Mouse (Mus musculus) 3T3-L1 (cell line): ENCODE results near the gene Plcb1.

ENCODE experiments used
- DNase-seq: peaks from one replicate; pipeline ENCODE4 v3.0.0-alpha.2; 2015; ENCODE audit warnings: low read depth, low spot score

The Plcb1 gene

DNA sequence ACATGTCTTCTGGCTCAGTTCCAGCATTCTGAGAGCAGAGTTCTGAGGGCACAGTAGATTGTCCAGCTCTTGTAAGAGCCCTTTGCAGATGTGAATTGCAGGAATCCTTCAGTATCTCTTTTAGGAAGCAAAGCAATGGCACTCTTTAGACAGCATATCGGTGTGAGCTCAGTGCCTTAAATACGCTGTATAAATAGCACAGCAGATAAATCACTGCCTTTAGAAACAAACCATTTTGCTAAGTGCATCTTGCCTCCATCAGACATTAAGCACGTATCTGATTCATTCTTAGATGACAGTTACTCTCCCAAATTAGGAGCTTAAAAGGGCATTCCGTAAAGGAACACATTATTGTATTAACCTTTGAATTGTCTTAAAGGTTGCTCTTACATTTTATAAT, 416.5 kb downstream of the Plcb1 start:
- no peak for DNase-seq

DNA sequence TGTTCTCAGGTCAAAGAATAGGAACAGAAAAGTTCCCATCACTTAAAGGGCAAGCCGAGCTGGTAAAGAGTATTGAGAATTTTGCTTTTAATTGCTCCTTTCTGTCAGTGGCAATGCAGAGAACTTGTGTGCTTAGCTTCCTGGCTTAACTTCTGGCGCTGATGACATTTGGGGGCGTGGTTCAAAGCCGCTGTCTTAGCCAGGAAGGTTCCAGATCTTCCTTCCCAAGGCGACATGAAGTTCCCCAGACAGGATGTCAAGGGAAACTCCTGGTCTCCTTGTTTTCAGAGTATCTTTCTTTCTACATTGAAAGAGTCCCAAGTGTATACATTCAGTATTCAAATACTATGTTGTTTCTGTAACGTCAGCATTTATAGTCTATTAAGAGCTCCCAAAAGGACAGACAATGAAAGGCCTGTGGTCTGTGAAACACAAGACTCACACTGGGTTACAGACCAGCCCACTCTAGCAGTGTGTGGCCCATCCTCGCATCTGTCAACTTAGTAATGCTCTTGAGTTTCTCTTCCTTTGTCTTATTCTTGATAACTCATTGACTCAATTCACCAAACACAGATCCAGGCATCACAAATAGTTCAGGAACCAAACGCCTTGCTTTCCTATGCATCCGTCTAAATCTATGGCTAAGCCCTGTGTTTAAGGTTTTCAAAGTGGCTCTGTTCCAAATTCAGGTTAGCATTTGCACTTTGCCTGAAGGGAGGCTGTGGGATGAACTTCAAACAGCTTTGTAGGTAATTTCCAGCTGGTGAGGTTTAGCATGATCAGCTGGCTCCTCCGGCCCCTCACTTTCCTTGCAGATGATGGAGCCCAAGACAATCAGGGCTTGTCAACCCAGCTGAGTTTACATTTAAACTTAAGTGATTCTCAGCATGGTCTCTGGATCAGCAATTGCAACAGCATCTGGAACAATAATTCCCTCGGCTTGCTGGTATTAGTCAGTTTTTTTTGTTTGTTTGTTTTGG, 418.6 kb downstream of the Plcb1 start:
- no peak for DNase-seq

DNA sequence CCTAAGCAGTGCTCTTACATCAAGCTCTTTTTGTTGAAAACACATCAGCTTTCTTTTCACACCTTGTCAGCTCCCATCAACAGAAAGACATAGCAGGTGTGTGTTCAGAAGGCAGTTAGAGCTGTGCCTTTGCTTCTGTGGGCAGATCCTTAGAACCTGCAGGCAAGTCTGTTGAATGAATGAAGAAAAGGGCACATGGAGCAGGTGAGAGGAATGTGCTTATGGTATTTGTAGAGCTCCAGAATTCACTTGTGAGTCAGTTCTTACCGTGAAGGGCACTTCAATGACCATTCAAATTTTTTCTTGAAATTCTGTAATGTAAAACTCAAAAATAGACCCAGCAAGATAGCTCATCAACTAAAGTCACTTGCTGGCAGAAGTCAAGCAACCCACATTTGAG, 423.0 kb downstream of the Plcb1 start:
- DNase-seq, result no peak

DNA sequence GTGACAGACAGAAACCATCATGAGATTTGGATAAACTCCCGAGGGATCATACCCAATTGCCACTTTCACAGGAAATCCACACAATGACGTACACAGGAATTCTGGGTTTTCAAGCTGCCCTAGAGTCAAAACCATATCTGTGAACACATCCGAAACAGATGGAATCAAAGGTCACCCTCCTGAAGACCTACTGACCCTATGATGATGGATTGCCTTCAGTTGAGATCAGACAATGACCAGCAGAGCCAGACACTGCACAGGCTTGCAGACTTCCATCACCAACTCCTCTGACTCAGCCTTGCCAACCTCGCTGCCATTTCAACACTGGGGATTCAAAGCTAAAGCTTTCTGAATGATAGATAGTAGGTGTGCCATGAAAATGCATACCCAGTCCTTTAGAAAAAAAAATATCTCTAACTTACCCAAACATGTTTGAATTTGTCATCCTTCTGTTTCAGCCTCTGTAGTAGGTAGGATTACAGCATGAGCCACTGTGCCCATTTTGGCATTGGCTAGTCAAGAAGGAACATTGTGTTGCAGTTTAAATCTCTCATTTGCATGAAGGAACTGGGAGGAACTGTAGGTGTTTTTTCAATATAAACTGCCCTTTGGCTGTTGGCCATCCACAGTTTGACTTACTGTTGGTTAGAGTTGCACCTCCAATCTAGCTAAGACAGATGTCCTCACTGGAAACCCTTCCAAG, 429.0 kb downstream of the Plcb1 start:
- DNase-seq, result no peak

DNA sequence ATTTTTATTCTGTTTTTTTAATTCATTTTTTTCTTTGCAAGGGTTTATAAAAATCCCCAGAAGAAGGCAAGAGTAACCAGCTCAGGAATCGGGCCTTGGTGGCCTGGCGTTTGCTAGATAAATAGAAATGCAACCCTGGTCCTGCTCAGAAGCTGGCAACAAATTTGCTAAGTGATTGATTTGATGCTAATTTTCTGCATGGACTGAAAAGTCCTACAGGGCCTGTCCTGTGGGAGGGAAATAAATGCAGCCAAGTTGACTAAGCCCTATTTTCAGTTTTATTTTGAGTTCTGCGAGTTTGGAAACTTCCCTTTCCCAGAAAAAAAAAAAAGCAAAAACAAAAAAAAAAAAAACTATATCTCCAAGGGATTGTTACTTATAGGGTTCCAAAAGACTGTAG, 433.5 kb downstream of the Plcb1 start:
- DNase-seq, result no peak

DNA sequence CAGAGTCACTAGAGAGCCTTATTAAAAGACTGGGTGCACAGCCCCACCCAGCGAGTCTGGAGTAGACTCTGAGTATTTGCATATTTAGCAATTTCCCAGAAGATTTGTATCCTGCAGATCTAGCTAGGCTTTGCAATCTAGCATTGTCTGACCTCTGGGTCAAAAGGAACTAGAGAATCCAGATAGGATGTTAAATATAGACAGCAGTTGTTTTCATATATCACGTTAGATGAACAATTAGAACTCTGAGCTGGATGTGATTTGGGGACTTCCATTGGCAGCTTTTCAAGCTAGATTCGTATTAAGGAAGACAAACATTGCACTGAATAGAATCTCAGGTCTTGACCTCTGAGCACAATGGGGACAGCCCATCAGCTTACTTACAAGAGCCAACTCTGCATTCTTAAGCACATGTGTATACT, 439.7 kb downstream of the Plcb1 start:
- no peak for DNase-seq

DNA sequence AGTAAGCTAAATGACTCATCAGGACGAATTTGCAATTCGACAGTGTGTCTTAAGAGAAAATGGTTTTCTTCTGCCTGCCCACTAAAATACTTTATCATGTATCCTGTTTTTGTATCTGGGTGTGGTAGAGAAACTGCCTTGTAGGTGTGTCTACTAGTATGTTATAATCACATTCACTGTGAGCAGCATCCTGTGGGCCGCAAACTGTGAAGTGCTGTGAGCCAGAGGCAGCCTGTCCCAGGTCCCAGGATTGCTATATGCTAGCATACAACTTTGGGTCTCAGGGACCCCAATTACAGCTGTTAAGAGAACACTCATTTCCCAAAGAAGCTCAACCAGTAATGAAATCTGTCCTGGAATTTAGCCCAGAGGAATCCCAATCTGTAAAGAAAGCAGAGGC, 444.4 kb downstream of the Plcb1 start:
- no peak for DNase-seq

DNA sequence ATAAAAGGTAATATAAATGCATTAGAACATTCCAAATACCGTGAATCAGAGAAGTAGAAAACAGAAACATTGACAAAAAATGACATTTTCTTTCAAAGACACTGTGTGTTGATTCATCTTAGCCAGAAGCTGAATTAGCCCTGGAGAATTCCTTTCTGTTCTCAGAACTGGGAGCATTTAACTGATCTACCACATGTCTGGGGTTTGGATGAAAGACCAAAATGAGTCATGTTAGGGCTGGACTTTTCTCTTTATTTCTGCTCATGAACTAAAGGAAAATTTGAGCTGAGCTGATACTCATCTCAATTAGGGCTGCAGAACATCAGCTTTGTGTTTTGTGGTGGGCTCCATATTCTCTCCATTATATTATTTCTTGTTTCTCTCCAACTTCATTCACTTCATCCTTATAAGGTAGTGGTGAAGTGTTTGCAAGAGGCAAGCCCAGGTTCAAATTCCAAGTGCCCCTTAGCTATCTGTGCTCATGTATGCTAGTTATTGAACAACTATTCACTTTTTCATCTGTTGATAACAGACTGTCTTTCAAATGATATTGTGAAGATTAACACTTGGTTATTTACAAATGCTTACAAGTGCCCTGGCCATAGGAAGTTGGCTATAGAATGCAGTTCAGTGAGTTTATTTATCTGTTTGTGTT, 456.9 kb downstream of the Plcb1 start:
- DNase-seq, result peak; percentile 86

DNA sequence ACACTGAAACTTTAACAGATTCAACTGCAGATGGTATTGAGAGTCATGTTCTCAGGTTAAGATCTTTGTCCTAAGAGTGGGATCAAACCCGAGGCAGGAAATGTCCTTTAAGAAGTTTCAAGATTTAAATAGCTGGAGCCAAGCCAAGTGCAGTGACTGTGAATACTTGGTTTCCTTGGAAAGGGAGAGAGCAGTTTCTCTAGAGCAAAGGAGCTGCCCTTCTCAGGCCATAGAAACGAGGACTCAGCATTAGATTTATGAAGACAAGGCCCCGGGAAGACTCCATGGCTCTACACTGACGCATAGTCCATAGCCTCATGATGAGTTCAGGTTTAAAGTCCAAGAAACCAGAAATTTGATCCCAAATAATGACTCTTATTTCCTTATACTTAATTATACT, 457.9 kb downstream of the Plcb1 start:
- peak; percentile 31 for DNase-seq

DNA sequence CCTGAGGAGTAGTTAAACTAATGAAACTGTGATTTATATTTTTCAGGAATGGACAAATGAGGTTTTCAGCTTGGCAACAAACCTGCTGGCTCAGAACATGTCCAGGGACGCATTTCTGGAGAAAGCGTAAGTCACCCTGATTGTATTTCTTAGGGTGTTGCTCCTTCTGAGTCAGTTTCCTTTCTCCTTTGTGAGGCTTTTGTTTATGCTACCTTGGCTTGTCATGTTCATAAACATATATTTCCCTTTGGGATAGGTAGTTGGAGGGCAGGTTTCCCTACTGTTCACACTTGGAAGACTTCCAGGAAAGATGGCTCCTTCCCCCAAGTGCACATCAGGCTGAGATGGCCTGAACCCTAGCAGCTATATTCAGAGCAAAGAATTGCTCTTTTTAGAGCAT, 464.1 kb downstream of the Plcb1 start:
- DNase-seq, result no peak

DNA sequence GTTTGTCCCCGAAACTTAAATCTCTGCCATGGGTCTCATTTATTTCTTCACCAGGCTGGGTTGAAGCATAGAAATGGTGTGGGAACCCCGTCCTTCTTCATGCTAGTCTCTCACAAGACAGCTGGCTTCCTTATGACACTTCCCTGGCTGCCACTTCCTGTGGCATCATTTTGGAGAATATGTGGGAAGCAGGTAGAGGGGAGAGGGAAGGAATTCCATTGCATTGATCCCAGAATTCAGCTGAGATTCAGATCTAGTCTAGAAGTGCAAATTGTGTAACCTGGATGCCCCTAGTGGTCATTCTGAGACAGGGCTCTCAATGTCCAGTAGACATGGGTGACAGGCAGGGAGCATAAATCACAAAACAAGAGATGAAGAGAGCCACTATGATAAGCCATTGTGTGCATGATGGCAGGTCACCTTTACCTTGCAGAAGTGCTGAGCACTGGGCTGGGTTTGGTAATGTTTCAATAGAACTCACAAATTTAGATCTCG, 466.0 kb downstream of the Plcb1 start:
- peak; percentile 40 for DNase-seq

DNA sequence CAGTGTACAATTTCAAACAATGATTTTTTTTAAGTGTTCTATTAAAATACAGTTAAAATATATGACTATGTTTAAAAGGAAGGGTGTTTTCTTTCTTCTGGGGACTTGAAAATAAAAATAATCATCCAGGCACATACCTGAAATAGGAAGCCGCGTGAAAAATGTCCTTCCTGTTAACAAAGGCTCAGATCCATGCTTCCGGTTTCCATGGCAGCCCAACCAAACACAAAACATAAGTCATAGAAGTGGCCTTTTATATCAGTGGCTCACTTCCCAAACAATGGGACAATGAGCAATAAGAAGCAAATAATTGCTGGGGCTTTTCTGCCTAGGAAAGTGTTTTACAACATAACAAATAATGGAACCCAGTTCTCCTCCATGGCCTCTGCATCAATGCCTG, 473.3 kb downstream of the Plcb1 start:
- no peak for DNase-seq

DNA sequence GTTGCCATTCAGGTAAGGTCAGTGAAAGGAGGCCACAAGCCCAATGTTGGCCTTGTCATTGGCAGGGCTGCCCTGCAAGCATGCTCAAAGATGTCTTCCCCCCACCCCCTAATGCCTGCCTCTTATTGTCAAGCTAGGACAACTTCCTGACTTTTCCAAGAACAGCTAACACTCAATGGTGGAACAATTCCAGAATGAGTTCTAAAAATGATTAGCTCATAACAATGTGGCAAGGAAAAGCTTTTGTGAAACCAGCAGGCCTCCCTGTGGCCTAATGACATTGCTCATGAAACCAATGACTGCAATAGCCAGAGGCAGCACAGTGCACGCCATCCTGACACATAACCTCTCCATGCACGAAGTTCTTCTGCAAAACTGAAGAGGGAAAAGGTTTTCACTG, 478.1 kb downstream of the Plcb1 start:
- DNase-seq, result no peak

DNA sequence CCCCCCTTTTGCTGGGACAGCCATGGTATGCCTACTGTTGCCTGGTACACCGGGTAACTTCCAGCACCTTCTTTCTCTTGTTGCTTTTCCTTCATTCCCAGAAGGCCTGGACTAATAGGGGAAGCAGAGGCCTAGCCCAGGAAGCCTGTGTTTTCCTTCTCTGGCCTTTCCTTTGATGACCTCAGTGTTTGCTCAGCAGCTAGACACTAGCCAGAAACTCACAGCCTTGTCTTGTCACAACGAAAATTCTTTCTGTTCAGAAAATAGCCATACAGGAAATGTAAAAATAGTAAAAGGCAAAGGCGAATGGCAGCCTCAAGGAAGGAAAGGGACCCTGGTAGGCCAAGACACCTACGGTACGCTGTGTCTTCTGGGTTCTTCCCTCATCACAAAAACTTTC, 489.1 kb downstream of the Plcb1 start:
- DNase-seq, result no peak

DNA sequence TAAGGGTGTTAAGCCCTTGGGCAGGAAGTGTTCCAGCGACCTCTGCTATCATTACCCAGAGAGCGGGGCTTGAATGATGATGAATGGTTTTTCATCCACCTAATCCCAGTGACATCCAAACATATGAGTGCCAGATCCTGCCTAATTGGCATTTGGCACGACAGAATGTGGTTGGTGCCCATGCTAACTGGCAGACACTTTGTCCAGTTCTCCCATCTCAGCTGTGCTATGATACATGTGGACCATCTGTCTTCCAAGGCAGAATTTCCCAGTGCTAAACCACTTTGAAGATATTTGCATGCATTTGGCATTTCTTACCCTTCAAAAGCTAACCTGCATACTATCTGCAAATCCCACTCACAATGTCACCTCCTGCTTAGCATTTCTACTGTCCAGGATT, 492.6 kb downstream of the Plcb1 start:
- no peak for DNase-seq

DNA sequence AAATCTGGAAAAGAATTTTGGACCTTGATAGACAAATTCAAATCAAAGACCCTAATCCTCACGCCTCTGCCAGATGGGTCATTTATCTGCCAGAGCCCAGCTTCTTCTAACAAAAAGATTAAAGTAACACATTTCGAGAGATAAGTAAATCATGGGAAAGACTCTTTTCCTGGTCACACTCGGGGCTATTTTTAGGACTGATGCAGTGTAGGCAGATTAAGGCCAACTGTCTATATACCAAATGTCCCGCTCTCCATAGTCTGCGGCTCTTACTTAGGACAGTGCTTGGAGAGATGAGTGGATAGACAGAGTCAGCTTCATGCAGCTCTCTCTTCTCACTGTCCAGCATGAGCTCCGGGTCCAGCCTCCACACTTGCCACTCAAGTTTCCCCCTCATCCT, 493.2 kb downstream of the Plcb1 start:
- DNase-seq, result no peak

DNA sequence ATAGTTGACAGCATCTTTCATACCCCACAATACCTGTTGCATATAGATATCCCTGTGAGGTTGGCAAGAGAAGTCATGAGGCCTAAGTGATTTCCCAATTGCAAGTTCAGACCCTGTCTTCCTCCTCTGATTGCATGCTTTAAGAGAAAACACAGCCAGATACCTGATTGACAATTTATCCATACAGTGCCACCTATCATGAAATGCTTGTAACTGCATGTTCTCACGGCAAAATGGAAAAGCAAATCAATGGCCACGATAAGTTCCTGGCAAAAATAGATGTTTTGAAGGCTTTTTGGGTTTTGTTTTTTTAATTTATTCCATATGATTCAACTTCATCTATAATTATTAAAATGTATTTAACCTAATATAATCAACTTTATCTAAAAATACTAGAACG, 497.9 kb downstream of the Plcb1 start:
- DNase-seq, result peak; percentile 34

DNA sequence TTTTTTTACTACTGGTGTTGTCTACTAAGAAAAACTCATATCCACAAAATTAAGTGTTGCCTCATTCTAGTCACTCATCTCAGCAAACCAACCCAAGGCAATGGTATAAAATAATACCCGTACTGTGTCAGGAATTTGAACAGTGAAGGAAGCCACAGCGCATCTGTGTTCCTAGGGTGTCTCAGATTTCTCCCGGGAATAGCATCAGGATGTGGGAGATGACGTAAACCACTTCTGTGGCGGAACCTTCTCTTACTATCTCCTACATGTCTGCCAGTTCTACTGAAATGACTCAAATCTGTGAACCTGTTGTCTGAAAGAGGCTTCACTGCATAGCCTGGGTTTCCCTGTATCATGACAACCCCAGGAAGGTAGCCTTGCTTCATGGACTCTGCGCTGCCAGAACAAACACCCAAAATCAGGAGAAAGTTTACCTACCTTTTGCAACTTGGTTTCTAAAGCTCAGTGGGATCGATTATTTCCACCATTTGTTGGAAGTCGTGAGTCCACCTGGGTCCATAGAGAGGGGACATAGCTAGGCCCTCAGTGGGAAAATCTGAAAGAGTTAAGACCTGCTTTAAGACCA, 510.4 kb downstream of the Plcb1 start:
- DNase-seq, result no peak

DNA sequence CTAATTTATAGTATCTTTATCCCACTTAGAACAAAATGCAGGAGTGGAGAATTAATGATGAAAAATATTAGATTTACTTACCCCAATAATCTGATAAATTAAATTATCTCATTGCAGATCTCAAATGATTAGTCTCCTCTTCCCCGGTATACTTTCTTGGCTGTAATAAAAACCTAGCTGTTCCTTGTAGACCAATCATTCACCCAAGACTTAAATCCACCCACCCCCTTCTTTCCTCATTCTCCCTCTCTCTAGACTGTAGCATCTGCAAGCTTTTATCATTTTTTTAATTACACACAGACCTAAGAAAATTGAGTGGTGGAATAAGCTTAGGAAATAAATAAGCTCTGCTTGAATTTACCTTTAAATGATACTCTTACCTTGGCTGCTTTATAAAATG, 514.6 kb downstream of the Plcb1 start:
- no peak for DNase-seq

DNA sequence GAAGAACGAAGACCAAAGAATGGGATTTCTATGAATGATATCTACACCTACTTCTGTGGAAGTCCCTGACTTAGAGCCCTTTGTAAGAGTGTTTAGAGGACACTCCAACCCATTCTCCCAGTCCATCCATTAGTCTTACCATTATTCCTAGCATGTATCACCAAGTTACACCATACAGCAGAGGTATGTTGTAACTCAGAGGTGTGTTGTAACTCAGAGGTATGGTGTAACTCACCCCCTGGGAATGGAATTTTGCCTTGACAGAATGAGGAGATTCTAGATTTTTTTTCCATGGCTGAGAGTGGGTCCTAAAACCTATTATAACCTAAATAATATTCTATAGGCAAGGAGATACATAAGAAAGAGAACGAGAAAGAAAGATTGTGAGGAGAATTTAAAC, 516.6 kb downstream of the Plcb1 start:
- no peak for DNase-seq

DNA sequence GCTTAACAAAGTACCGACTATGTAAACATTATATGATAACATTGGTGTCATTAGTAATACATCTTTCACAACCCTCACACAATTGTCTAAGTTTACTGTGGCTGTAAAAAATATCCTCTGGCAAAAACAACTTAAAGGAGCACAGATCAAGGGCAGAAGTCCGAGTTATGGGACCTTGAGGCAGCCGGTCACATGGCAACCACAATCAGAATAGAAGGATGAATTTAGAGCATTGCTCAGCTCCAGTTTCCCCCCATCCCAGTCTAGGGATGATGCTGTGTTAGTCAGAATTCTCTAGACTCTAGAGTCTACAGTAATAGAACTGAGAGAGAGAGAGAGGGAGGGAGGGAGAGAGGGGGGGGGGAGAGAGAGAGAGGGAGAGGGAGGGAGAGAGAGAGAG, 519.3 kb downstream of the Plcb1 start:
- no peak for DNase-seq
